Mouse (Mus musculus) CD4-positive, CD25-positive, alpha-beta regulatory T cell, adult 2 months (primary cell): ENCODE results near the gene Psg20.
"Not testable (repeated sequence)": the region's sequence is repeated elsewhere in the genome, so short reads cannot be mapped to it uniquely, and the experiment has no call there.

Source experiments
- DNase-seq: peaks from one replicate; pipeline ENCODE4 v3.0.0-alpha.2; 2012; ENCODE audit warnings: low read depth, low spot score

The Psg20 gene

GRCm38 (mm10) chr7:18686085-18686484 lies at the start of gene Psg20:
TSS of gene Psg20 (minus strand) at chr7:18686185.
- no peak for DNase-seq

- no peak for DNase-seq
Measured at GRCm38 (mm10) chr7:18734451-18734850, 48.5 kb upstream of the Psg20 start.

- no peak for DNase-seq
Measured at GRCm38 (mm10) chr7:18733111-18733510, 47.1 kb upstream of the Psg20 start.

- DNase-seq = no peak
Measured at GRCm38 (mm10) chr7:18728391-18728790, 42.4 kb upstream of the Psg20 start.

- not testable (repeated sequence) for DNase-seq
Measured at GRCm38 (mm10) chr7:18725931-18726330, 39.9 kb upstream of the Psg20 start.

GRCm38 (mm10) chr7:18724001-18724400 lies 38.0 kb upstream of the Psg20 start:
- DNase-seq = no peak

- no peak for DNase-seq
Measured at GRCm38 (mm10) chr7:18717790-18718189, 31.8 kb upstream of the Psg20 start, which contains the start of gene Psg22. TSS of gene Psg22 (plus strand) at chr7:18718090.

- DNase-seq = no peak
Measured at GRCm38 (mm10) chr7:18715546-18715945, 29.6 kb upstream of the Psg20 start.

- no peak for DNase-seq
Measured at GRCm38 (mm10) chr7:18710846-18711245, 24.9 kb upstream of the Psg20 start.

- peak; percentile 11 for DNase-seq
Measured at GRCm38 (mm10) chr7:18710331-18710730, 24.3 kb upstream of the Psg20 start.

- no peak for DNase-seq
Measured at GRCm38 (mm10) chr7:18685586-18685985, 399 bp downstream of the Psg20 start.

- peak; percentile 37 for DNase-seq
Measured at GRCm38 (mm10) chr7:18679772-18680171, 6.2 kb downstream of the Psg20 start.

- not testable (repeated sequence) for DNase-seq
Measured at GRCm38 (mm10) chr7:18656625-18657024, 29.4 kb downstream of the Psg20 start, which contains the start of gene Psg21. TSS of gene Psg21 (minus strand) at chr7:18656725.

GRCm38 (mm10) chr7:18626921-18627320 lies 59.1 kb downstream of the Psg20 start:
- not testable (repeated sequence) for DNase-seq
